Mouse (Mus musculus) heart, postnatal 0 days (tissue): ENCODE data around the gene Sun1.

Experiments
- CTCF ChIP-seq: IDR thresholded peaks from 2 replicates; pipeline ENCODE4 v1.5.1; 2016; ENCODE audit warnings: antibody characterized with exemption, control low read depth, low read depth
- EP300 ChIP-seq: IDR thresholded peaks from 2 replicates; pipeline ENCODE4 v1.6.1; 2016; ENCODE audit warnings: antibody characterized with exemption, low read depth

GRCm38 (mm10) chr5:139232083-139232482, 31.6 kb downstream of the Sun1 start:
- TF ChIP-seq CTCF (no peak), EP300 (no peak)
